Mouse (Mus musculus) kidney, postnatal 0 days (tissue): ENCODE data around the gene Kcng4. TPM values are rescaled to one million over a fixed set of nuclear protein-coding genes. Genes with fewer than 3 reads are reported as not detected.

Experiments used
- ATAC-seq: fragments of 200-750 bp; cut with Nextera tagmentation; replicated peaks from 2 replicates; pipeline ENCODE4 v1.8.0; 2017; ENCODE audit warnings: low read depth, moderate number of reproducible peaks, moderate TSS enrichment, moderate library complexity; ENCODE audit not compliant: low FRiP score
- DNase-seq: peaks from one replicate; pipeline ENCODE4 v3.0.0-alpha.2; 2016; ENCODE audit warnings: low spot score
- H3K27ac ChIP-seq: fragments of 300-500 bp; sonication (generic); 2 replicates; pipeline ENCODE4 v1.5.1; 2014; ENCODE audit warnings: mild to moderate bottlenecking
- H3K27me3 ChIP-seq: fragments of 300-500 bp; sonication (generic); 2 replicates; pipeline ENCODE4 v1.6.1; 2014; ENCODE audit warnings: low read length, mixed read lengths; ENCODE audit not compliant: insufficient read depth
- H3K36me3 ChIP-seq: fragments of 300-500 bp; sonication (generic); 2 replicates; pipeline ENCODE4 v1.6.1; 2014; ENCODE audit warnings: low read length, mixed read lengths; ENCODE audit not compliant: insufficient read depth
- H3K4me1 ChIP-seq: fragments of 300-500 bp; sonication (generic); replicated peaks from 2 replicates; pipeline ENCODE4 v1.6.1; 2014; ENCODE audit warnings: antibody characterized with exemption, low read length, mixed read lengths; ENCODE audit not compliant: insufficient read depth
- H3K4me2 ChIP-seq: fragments of 300-500 bp; sonication (generic); 2 replicates; pipeline ENCODE4 v1.6.1; 2014; ENCODE audit warnings: mild to moderate bottlenecking, low read length, moderate library complexity, mixed read lengths
- H3K4me3 ChIP-seq: fragments of 300-500 bp; sonication (generic); replicated peaks from 2 replicates; pipeline ENCODE4 v1.5.1; 2014; ENCODE audit warnings: low read depth, low read length
- H3K9ac ChIP-seq: fragments of 300-500 bp; sonication (generic); 2 replicates; pipeline ENCODE4 v1.6.1; 2014; ENCODE audit warnings: low read depth, low read length
- H3K9me3 ChIP-seq: fragments of 300-500 bp; sonication (generic); replicated peaks from 2 replicates; pipeline ENCODE4 v1.6.1; 2016; ENCODE audit warnings: low read length, inconsistent platforms, mixed read lengths
- CTCF ChIP-seq: IDR thresholded peaks from 2 replicates; pipeline ENCODE4 v1.5.1; 2016; ENCODE audit warnings: antibody characterized with exemption, low read depth, mild to moderate bottlenecking, moderate library complexity
- WGBS: fragments of 180-500 bp; shearing (Covaris S2); extraction: QIAGEN DNeasy Blood & Tissue Kit; methylation state at CpG from one replicate; pipeline ENCODE4 v1.1.7; 2014; 5-methylcytosine and 5-hydroxymethylcytosine counted together
- polyA plus RNA-seq: library from polyadenylated mRNA; unstranded; fragments of >200 nt; fragmentation: Nextera tagmentation; extraction: Ambion mirVana; gene quantifications from 2 replicates; pipeline ENCODE4 v1.2.1, GENCODE M21; 2015

Gene Kcng4
- polyA plus RNA-seq, 1 experiment from 2014 or later, result 0.14 TPM

- TF ChIP-seq CTCF, result no peak
- Histone ChIP-seq H3K36me3 (no peaks in the 10 kb centered on the region), H3K27me3 (no peaks in the 10 kb centered on the region), H3K4me1 (no peaks in the 10 kb centered on the region; the same call in 1 of the 2 replicates), H3K4me3 (no peak overlapping the region), H3K4me2 (no peak overlapping the region), H3K9ac (no peak overlapping the region), H3K27ac (no peak overlapping the region), H3K9me3 (no peaks in the 10 kb centered on the region)
- DNase-seq (no peak), ATAC-seq (no peak)
- WGBS, result 44% methylated on average over 13 of the region's 13 CpGs
These were observed 56.4 kb downstream of the Kcng4 start for GRCm38 (mm10) chr8:119579096-119579495.

GRCm38 (mm10) chr8:119575366-119575726 is 60.1 kb downstream of the Kcng4 start:
- Histone ChIP-seq H3K4me2 (peak overlapping the region; percentile 97), H3K27me3 (no peaks in the 10 kb centered on the region), H3K36me3 (no peaks in the 10 kb centered on the region), H3K9ac (0 out of 2 replicates have a peak overlapping the region, but pooled peaks have one; percentile 76), H3K4me3 (peak overlapping the region; percentile 77), H3K4me1 (no peaks in the 10 kb centered on the region; the same call in 1 of the 2 replicates), H3K9me3 (no peaks in the 10 kb centered on the region), H3K27ac (no peak overlapping the region)
- DNase-seq, result no peak
- TF ChIP-seq CTCF, result no peak
- WGBS, result under 1% methylated on average over 16 of the region's 16 CpGs
- ATAC-seq, result no peak

GRCm38 (mm10) chr8:119574437-119575365 is 60.8 kb downstream of the Kcng4 start, which contains the start of the genes Hsdl1 and Dnaaf1:
Gene Hsdl1 (minus strand): TSS chr8:119575183.
Gene Dnaaf1 (plus strand): TSS chr8:119575235.
- Histone ChIP-seq H3K4me1 (no peaks in the 10 kb centered on the region; the same call in 1 of the 2 replicates), H3K27me3 (no peaks in the 10 kb centered on the region), H3K27ac (peak within 1 kb of the TSS; percentile 76), H3K9ac (peak within 1 kb of the TSS; percentile 76), H3K36me3 (no peaks in the 10 kb centered on the region), H3K4me2 (peak within 1 kb of the TSS; percentile 97), H3K4me3 (peak within 1 kb of the TSS; percentile 77), H3K9me3 (no peaks in the 10 kb centered on the region)
- ATAC-seq (peak; percentile 87), DNase-seq (peak; percentile 93)
- peak; percentile 37; the same call in 1 of the 2 replicates for TF ChIP-seq CTCF
- WGBS, result under 1% methylated on average over 96 of the region's 97 CpGs

Other genes starting within 250 kb of the Kcng4 start
- gene Mlycd, start 240.8 kb downstream of the Kcng4 start, polyA plus RNA-seq, result 19.5 and 21.9 TPM in 2 replicates
- gene Osgin1, start 201.6 kb downstream of the Kcng4 start, polyA plus RNA-seq, result 4.1 and 4.4 TPM in 2 replicates
- gene Necab2, start 189.0 kb downstream of the Kcng4 start, polyA plus RNA-seq, result 0.61 and 0.79 TPM in 2 replicates
- gene Slc38a8, start 134.0 kb downstream of the Kcng4 start, polyA plus RNA-seq, result 0.06 TPM in 1 of 2 replicates, not detected in the other
- gene Mbtps1, start 76.9 kb downstream of the Kcng4 start, polyA plus RNA-seq, result 78.4 and 86.9 TPM in 2 replicates
- 27.1 and 29.4 TPM in 2 replicates for gene Hsdl1, start 60.5 kb downstream of the Kcng4 start, polyA plus RNA-seq
- gene Dnaaf1, start 60.4 kb downstream of the Kcng4 start, polyA plus RNA-seq, result 0.22 and 0.24 TPM in 2 replicates
- 8.3 and 8.7 TPM in 2 replicates for gene Taf1c, start 30.5 kb downstream of the Kcng4 start, polyA plus RNA-seq
- gene Adad2, start 22.9 kb downstream of the Kcng4 start, polyA plus RNA-seq, result not detected in 2 replicates
- 6.2 and 6.9 TPM in 2 replicates for gene Wfdc1, start 30.7 kb upstream of the Kcng4 start, polyA plus RNA-seq
- 1.3 and 1.6 TPM in 2 replicates for gene Atp2c2, start 64.3 kb upstream of the Kcng4 start, polyA plus RNA-seq
- gene Tldc1, start 142.7 kb upstream of the Kcng4 start, polyA plus RNA-seq, result 11.8 and 11.9 TPM in 2 replicates
- gene Cotl1, start 204.9 kb upstream of the Kcng4 start, polyA plus RNA-seq, result 101 and 117 TPM in 2 replicates
- 22.1 and 22.5 TPM in 2 replicates for gene Klhl36, start 226.6 kb upstream of the Kcng4 start, polyA plus RNA-seq